Mouse (Mus musculus) lung, embryonic 14.5 days (tissue): ENCODE data around the gene Btbd6. TPM values are rescaled to one million over a fixed set of nuclear protein-coding genes. Genes with fewer than 3 reads are reported as not detected.
A peak's percentile ranks its signal among the peaks of the same experiment; 100 is the strongest.

Source experiments
- ATAC-seq: fragments of 200-750 bp; cut with Nextera tagmentation; 2 replicates; pipeline ENCODE4 v1.8.0; 2017; ENCODE audit warnings: mild to moderate bottlenecking, moderate TSS enrichment, moderate library complexity; ENCODE audit not compliant: insufficient read depth
- DNase-seq: peaks from one replicate; pipeline ENCODE4 v3.0.0-alpha.2; 2015
- H3K27ac ChIP-seq: fragments of 300-500 bp; sonication (generic); 2 replicates; pipeline ENCODE4 v1.5.1; 2014; ENCODE audit warnings: low read depth, mild to moderate bottlenecking, moderate library complexity
- H3K27me3 ChIP-seq: fragments of 300-500 bp; sonication (generic); 2 replicates; pipeline ENCODE4 v1.6.1; 2014; ENCODE audit warnings: low read length, control low read depth; ENCODE audit not compliant: insufficient read depth
- H3K36me3 ChIP-seq: fragments of 300-500 bp; sonication (generic); 2 replicates; pipeline ENCODE4 v1.6.1; 2014; ENCODE audit warnings: control low read depth; ENCODE audit not compliant: insufficient read depth
- H3K4me1 ChIP-seq: fragments of 300-500 bp; sonication (generic); 2 replicates; pipeline ENCODE4 v1.6.1; 2014; ENCODE audit warnings: antibody characterized with exemption, control low read depth; ENCODE audit not compliant: insufficient read depth
- H3K4me2 ChIP-seq: fragments of 300-500 bp; sonication (generic); 2 replicates; pipeline ENCODE4 v1.6.1; 2014; ENCODE audit warnings: mild to moderate bottlenecking
- H3K4me3 ChIP-seq: fragments of 300-500 bp; sonication (generic); 2 replicates; pipeline ENCODE4 v1.5.1; 2014; ENCODE audit warnings: low read depth, low read length
- H3K9ac ChIP-seq: fragments of 300-500 bp; sonication (generic); 2 replicates; pipeline ENCODE4 v1.6.1; 2014
- H3K9me3 ChIP-seq: fragments of 300-500 bp; sonication (generic); 2 replicates; pipeline ENCODE4 v1.6.1; 2016; ENCODE audit warnings: low read depth, low read length, control low read depth
- CTCF ChIP-seq: IDR thresholded peaks from 2 replicates; pipeline ENCODE4 v1.5.1; 2016; ENCODE audit warnings: antibody characterized with exemption, low read depth
- WGBS: fragments of 180-500 bp; shearing (Covaris S2); extraction: QIAGEN DNeasy Blood & Tissue Kit; methylation state at CpG from one replicate; pipeline ENCODE4 v1.1.7; 2014; 5-methylcytosine and 5-hydroxymethylcytosine counted together
- polyA plus RNA-seq: library from polyadenylated mRNA; unstranded; fragments of >200 nt; fragmentation: Nextera tagmentation; extraction: Ambion mirVana; gene quantifications from 2 replicates; pipeline ENCODE4 v1.2.1, GENCODE M21; 2014

The Btbd6 gene
- polyA plus RNA-seq, 1 experiment from 2014 or later = 26.7 TPM

DNA sequence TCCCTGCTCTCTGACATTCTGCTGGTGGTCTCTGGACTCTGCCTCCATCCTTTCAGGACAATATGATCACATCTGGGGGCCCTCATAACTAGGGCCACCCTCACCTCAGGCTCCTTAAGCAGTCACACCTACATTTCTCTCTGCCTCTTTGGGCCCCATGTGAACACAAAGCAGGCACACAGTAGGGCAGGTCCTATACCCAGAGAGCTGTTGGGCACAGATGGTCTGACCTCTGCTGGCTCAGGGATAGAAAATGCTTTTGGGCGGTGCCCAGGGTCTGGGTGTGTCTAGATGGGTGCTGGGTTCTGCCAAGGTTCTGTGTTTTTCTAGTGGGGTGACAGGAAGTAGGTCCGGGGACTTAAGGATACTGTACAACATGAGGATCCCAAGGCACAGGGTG lies 32.6 kb upstream of the Btbd6 start:
- no peak for DNase-seq
- Histone ChIP-seq H3K9me3 (no peaks in the 10 kb centered on the region), H3K27ac (no peak overlapping the region), H3K36me3 (no peaks in the 10 kb centered on the region), H3K9ac (no peak overlapping the region), H3K4me1 (peaks cover 12% of the 10 kb centered on the region), H3K4me2 (no peak overlapping the region), H3K4me3 (no peak overlapping the region), H3K27me3 (no peaks in the 10 kb centered on the region)
- no peak for ATAC-seq
- WGBS = 79% methylated on average over 2 of the region's 2 CpGs
- TF ChIP-seq CTCF = no peak

GRCm38 (mm10) chr12:112947307-112947706 lies 29.0 kb upstream of the Btbd6 start:
- Histone ChIP-seq H3K36me3 (no peaks in the 10 kb centered on the region), H3K4me1 (peaks cover 11% of the 10 kb centered on the region; the same call in 1 of the 2 replicates), H3K4me2 (no peak overlapping the region), H3K27me3 (no peaks in the 10 kb centered on the region), H3K4me3 (no peak overlapping the region), H3K9ac (no peak overlapping the region), H3K9me3 (no peaks in the 10 kb centered on the region), H3K27ac (peak overlapping the region; percentile 73; the same call in 1 of the 2 replicates)
- DNase-seq = no peak
- WGBS = 24% methylated on average over 4 of the region's 4 CpGs
- peak; percentile 41 for TF ChIP-seq CTCF
- ATAC-seq = no peak

GRCm38 (mm10) chr12:112950040-112950760 lies 26.1 kb upstream of the Btbd6 start:
- H3K27me3 ChIP-seq = no peaks in the 10 kb centered on the region
- H3K4me1 ChIP-seq = peaks cover 11% of the 10 kb centered on the region; the same call in 1 of the 2 replicates
- H3K36me3 ChIP-seq = no peaks in the 10 kb centered on the region
- H3K4me3 ChIP-seq = peak overlapping the region; percentile 56
- WGBS = under 1% methylated on average over 58 of the region's 58 CpGs
- DNase-seq (peak; percentile 96), ATAC-seq (peak; percentile 88)
- H3K27ac ChIP-seq = peak overlapping the region; percentile 82
- H3K9me3 ChIP-seq = no peaks in the 10 kb centered on the region
- no peak for TF ChIP-seq CTCF
- peak overlapping the region; percentile 82 for H3K9ac ChIP-seq
- H3K4me2 ChIP-seq = peak overlapping the region; percentile 81

GRCm38 (mm10) chr12:112950761-112951129 lies 25.5 kb upstream of the Btbd6 start:
- Histone ChIP-seq H3K27ac (peak overlapping the region; percentile 61), H3K9me3 (no peaks in the 10 kb centered on the region), H3K36me3 (no peaks in the 10 kb centered on the region), H3K9ac (peak overlapping the region; percentile 21; the same call in 1 of the 2 replicates), H3K27me3 (no peaks in the 10 kb centered on the region), H3K4me2 (peak overlapping the region; percentile 81), H3K4me3 (peak overlapping the region; percentile 56), H3K4me1 (peaks cover 11% of the 10 kb centered on the region; the same call in 1 of the 2 replicates)
- peak; percentile 14 for ATAC-seq
- WGBS = 3% methylated on average over 6 of the region's 6 CpGs
- no peak for DNase-seq
- no peak for TF ChIP-seq CTCF

- no peak for TF ChIP-seq CTCF
- no peak for ATAC-seq
- peak overlapping the region; percentile 81 for H3K4me2 ChIP-seq
- 15% methylated on average over 7 of the region's 7 CpGs for WGBS
- H3K27me3 ChIP-seq = no peaks in the 10 kb centered on the region
- H3K9me3 ChIP-seq = no peaks in the 10 kb centered on the region
- H3K36me3 ChIP-seq = no peaks in the 10 kb centered on the region
- DNase-seq = no peak
- H3K9ac ChIP-seq = peak overlapping the region; percentile 21; the same call in 1 of the 2 replicates
- peak overlapping the region; percentile 61; the same call in 1 of the 2 replicates for H3K27ac ChIP-seq
- no peak overlapping the region for H3K4me3 ChIP-seq
- peaks cover 11% of the 10 kb centered on the region; the same call in 1 of the 2 replicates for H3K4me1 ChIP-seq
Measured at GRCm38 (mm10) chr12:112951150-112951842, 25.0 kb upstream of the Btbd6 start.

GRCm38 (mm10) chr12:112952433-112952832 lies 23.8 kb upstream of the Btbd6 start:
- H3K4me2 ChIP-seq = no peak overlapping the region
- peak; percentile 40 for DNase-seq

More at GRCm38 (mm10) chr12:112952433-112952832, 23.8 kb upstream of the Btbd6 start:
- Histone ChIP-seq H3K27me3 (no peaks in the 10 kb centered on the region), H3K9ac (no peak overlapping the region), H3K4me3 (no peak overlapping the region), H3K9me3 (no peaks in the 10 kb centered on the region), H3K27ac (no peak overlapping the region), H3K36me3 (peaks cover 2% of the 10 kb centered on the region; the same call in 1 of the 2 replicates), H3K4me1 (peaks cover 11% of the 10 kb centered on the region; the same call in 1 of the 2 replicates)
- 57% methylated on average over 8 of the region's 8 CpGs for WGBS
- no peak for TF ChIP-seq CTCF
- no peak for ATAC-seq
